Comparison of ENCODE assay signal across 9 mouse cellular contexts in genomic region chr14:123513376-123514141, GRCm38 (mm10).
DNase-seq lines count a peak whose midpoint lies in the region; ATAC-seq and TF ChIP-seq lines count a peak whose summit lies in the region.
"Had no signal": no experiment of that assay in that cellular context is flagged by ENCODE, and none has a peak within 500 bp of the region (broad histone marks: within the 10 kb centered on the region; RNA-seq: fewer than 3 reads in every experiment).

No protein-coding gene starts in this region.

- H3K27me3 ChIP-seq in hindbrain, embryonic 15.5 days = no peaks in the 10 kb centered on the region
- H3K27me3 ChIP-seq in limb, embryonic 14.5 days (ENCODE audit: control insufficient read depth, insufficient read depth, low read length) = no peaks in the 10 kb centered on the region
- no peaks in the 10 kb centered on the region for H3K27me3 ChIP-seq in stomach, embryonic 15.5 days (replicated peaks)
- H3K27me3 ChIP-seq: megakaryocyte, embryonic 14.5 days had no signal

- no peak for TF ChIP-seq POLR2A in limb, embryonic 14.5 days (IDR thresholded peaks at IDR 0.05; ENCODE audit: borderline replicate concordance, extremely low read depth, insufficient read depth, insufficient read length)

- H3K27ac ChIP-seq in hindbrain, embryonic 15.5 days (replicated peaks) = peak overlapping the region; percentile 83
- H3K27ac ChIP-seq in limb, embryonic 14.5 days (replicated peaks; ENCODE audit: low read depth, low read length) = no peak overlapping the region
- H3K27ac ChIP-seq in stomach, embryonic 15.5 days = no peak overlapping the region

- peak overlapping the region; percentile 33 for H3K4me2 ChIP-seq in hindbrain, embryonic 15.5 days
- no peak overlapping the region for H3K4me2 ChIP-seq in limb, embryonic 14.5 days (replicated peaks; ENCODE audit: low read depth, low read length, severe bottlenecking)
- no peak overlapping the region for H3K4me2 ChIP-seq in stomach, embryonic 15.5 days

- ATAC-seq in hindbrain, embryonic 15.5 days (ENCODE audit: low FRiP score, low read depth) = peak; percentile 97
- ATAC-seq in limb, embryonic 14.5 days (ENCODE audit: low FRiP score, low read depth) = peak; percentile 84
- peak; percentile 60; the same call in 1 of the 2 replicates for ATAC-seq in stomach, embryonic 15.5 days (ENCODE audit: insufficient read depth, low FRiP score, low read depth)
- ATAC-seq in erythroblast, adult 5-6 weeks (replicated peaks; ENCODE audit: low FRiP score, poor library complexity, severe bottlenecking) = no peak

- H3K4me1 ChIP-seq in hindbrain, embryonic 15.5 days (replicated peaks) = peaks cover 25% of the 10 kb centered on the region
- no peaks in the 10 kb centered on the region for H3K4me1 ChIP-seq in limb, embryonic 14.5 days (ENCODE audit: control insufficient read depth, insufficient read depth, low read length)
- H3K4me1 ChIP-seq in stomach, embryonic 15.5 days = no peaks in the 10 kb centered on the region
- H3K4me1 ChIP-seq: megakaryocyte, embryonic 14.5 days had no signal

- H3K9ac ChIP-seq in hindbrain, embryonic 15.5 days = no peak overlapping the region
- H3K9ac ChIP-seq in limb, embryonic 14.5 days (ENCODE audit: low read depth, low read length, severe bottlenecking) = no peak overlapping the region
- no peak overlapping the region for H3K9ac ChIP-seq in stomach, embryonic 15.5 days

- peak; percentile 16 for DNase-seq in adrenal gland, postnatal 14 days
- DNase-seq in adrenal gland, adult 8-10 months = no peak
- DNase-seq in embryo, embryonic 11 days = peak; percentile 89
- peak; percentile 62 for DNase-seq in limb, embryonic 14.5 days (ENCODE audit: low spot score)
- DNase-seq in adipocyte (ENCODE audit: low spot score) = no peak

- 0 out of 2 replicates have a peak, but pooled peaks cover 4% of the 10 kb centered on the region for H3K36me3 ChIP-seq in hindbrain, embryonic 15.5 days
- no peaks in the 10 kb centered on the region for H3K36me3 ChIP-seq in limb, embryonic 14.5 days (ENCODE audit: control insufficient read depth, insufficient read depth, low read length)
- H3K36me3 ChIP-seq in stomach, embryonic 15.5 days = no peaks in the 10 kb centered on the region

- 16% methylated on average over 8 of the region's 8 CpGs for WGBS in hindbrain, embryonic 15.5 days
- WGBS in limb, embryonic 14.5 days = 33% methylated on average over 8 of the region's 8 CpGs
- 31% methylated on average over 8 of the region's 8 CpGs for WGBS in stomach, embryonic 15.5 days

- no peaks in the 10 kb centered on the region for H3K9me3 ChIP-seq in hindbrain, embryonic 15.5 days
- H3K9me3 ChIP-seq in limb, embryonic 14.5 days (ENCODE audit: control insufficient read depth, low read length) = no peaks in the 10 kb centered on the region
- no peaks in the 10 kb centered on the region for H3K9me3 ChIP-seq in stomach, embryonic 15.5 days
- H3K9me3 ChIP-seq: megakaryocyte, embryonic 14.5 days had no signal

- no peak overlapping the region for H3K4me3 ChIP-seq in hindbrain, embryonic 15.5 days
- no peak overlapping the region for H3K4me3 ChIP-seq in limb, embryonic 14.5 days (replicated peaks; ENCODE audit: low read length)
- H3K4me3 ChIP-seq in stomach, embryonic 15.5 days (replicated peaks) = no peak overlapping the region
- H3K4me3 ChIP-seq: megakaryocyte, embryonic 14.5 days had no signal

Comparison
In these comparisons a context has a peak if more than half of its experiments do, and no peak if none do; other contexts are left out.
1. DNase-seq: peak in adrenal gland, postnatal 14 days (single experiment), embryo, embryonic 11 days (single experiment) and limb, embryonic 14.5 days (single experiment); none in adrenal gland, adult 8-10 months (single experiment) and adipocyte (single experiment).